Mouse (Mus musculus): ENCODE measurements around the gene Mrrf. TPM values are rescaled to one million over a fixed set of nuclear protein-coding genes. Genes with fewer than 3 reads are reported as not detected.

Gene Mrrf
- 17.2 and 18.3 TPM in 2 replicates for polyA plus RNA-seq (2015; fragmentation: Nextera tagmentation; extraction: Ambion mirVana)

DNA sequence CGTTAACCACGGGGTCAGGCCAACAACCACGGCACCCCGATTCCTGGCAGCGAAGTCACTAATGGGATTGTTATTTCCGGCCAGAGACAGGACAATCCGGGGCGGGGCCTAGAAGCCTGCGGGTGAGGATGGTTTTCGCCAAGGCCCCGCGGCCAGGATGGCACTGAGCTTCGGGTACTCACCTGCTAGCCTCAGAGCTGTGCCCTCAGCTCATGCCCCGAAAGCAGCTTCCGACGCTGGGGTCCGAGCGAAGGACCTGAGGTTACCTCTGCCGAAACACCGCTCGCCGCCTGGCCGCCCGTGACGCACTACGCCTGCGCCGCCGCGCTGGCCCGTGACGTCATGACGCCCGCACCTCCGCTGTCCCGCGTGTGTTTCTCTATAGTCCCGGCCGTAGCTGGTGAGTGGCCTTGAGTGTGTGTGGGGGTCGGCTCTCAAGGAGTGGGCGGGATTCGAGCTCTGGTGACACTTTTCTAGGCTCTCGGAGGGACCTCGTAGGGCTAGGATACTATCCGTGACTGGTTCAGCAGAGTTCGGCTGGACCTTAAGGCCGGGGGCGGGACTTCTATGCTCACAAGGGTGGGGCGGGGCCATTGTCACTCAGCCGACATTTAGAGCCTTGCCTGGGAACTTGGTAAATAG, at the start of gene Mrrf, which contains the start of gene Rbm18:
Gene Mrrf (plus strand): TSS at position 90 of the 642 bp plus-strand sequence.
Gene Rbm18 (minus strand): TSS at position 474 of the 642 bp plus-strand sequence.
- ATAC-seq (ENCODE audit: insufficient read depth) = peak; percentile 94
- H3K4me2 ChIP-seq = peak within 1 kb of the TSS; percentile 80
- H3K9me3 ChIP-seq (replicated peaks) = no peaks in the 10 kb centered on the region
- peaks cover 23% of the 10 kb centered on the region for H3K4me1 ChIP-seq (replicated peaks)
- H3K9ac ChIP-seq = peak within 1 kb of the TSS; percentile 85
- H3K27me3 ChIP-seq = no peaks in the 10 kb centered on the region
- peaks cover 33% of the 10 kb centered on the region for H3K36me3 ChIP-seq (replicated peaks)
- peak within 1 kb of the TSS; percentile 85 for H3K27ac ChIP-seq (replicated peaks)
- under 1% methylated on average over 50 of the region's 50 CpGs for WGBS (ENCODE audit: insufficient replicate concordance)
- peak within 1 kb of the TSS; percentile 89 for H3K4me3 ChIP-seq (replicated peaks)

- 49% methylated on average over 3 of the region's 3 CpGs for WGBS (ENCODE audit: insufficient replicate concordance)
These were observed 47.0 kb upstream of the Mrrf start for GRCm38 (mm10) chr2:36089190-36089589.

GRCm38 (mm10) chr2:36090853-36091741, 45.1 kb upstream of the Mrrf start:
- peak overlapping the region; percentile 70 for H3K4me2 ChIP-seq
- WGBS (ENCODE audit: insufficient replicate concordance) = 1% methylated on average over 70 of the region's 70 CpGs
- H3K27me3 ChIP-seq = peaks cover 98% of the 10 kb centered on the region
- H3K9me3 ChIP-seq (replicated peaks) = no peaks in the 10 kb centered on the region
- H3K4me1 ChIP-seq (replicated peaks) = peaks cover 15% of the 10 kb centered on the region
- H3K4me3 ChIP-seq (replicated peaks) = peak overlapping the region; percentile 53
- ATAC-seq (ENCODE audit: insufficient read depth) = peak; percentile 77
- H3K9ac ChIP-seq = no peak overlapping the region
- no peak overlapping the region for H3K27ac ChIP-seq (replicated peaks)
- no peaks in the 10 kb centered on the region for H3K36me3 ChIP-seq (replicated peaks)

More at GRCm38 (mm10) chr2:36089190-36089589, 47.0 kb upstream of the Mrrf start:
- Histone ChIP-seq H3K4me2 (no peak overlapping the region), H3K27ac (replicated peaks) (no peak overlapping the region), H3K27me3 (peaks cover 80% of the 10 kb centered on the region), H3K9me3 (replicated peaks) (no peaks in the 10 kb centered on the region), H3K9ac (no peak overlapping the region), H3K4me1 (replicated peaks) (peaks cover 15% of the 10 kb centered on the region), H3K4me3 (replicated peaks) (no peak overlapping the region), H3K36me3 (replicated peaks) (no peaks in the 10 kb centered on the region)
- no peak for ATAC-seq (ENCODE audit: insufficient read depth)

DNA sequence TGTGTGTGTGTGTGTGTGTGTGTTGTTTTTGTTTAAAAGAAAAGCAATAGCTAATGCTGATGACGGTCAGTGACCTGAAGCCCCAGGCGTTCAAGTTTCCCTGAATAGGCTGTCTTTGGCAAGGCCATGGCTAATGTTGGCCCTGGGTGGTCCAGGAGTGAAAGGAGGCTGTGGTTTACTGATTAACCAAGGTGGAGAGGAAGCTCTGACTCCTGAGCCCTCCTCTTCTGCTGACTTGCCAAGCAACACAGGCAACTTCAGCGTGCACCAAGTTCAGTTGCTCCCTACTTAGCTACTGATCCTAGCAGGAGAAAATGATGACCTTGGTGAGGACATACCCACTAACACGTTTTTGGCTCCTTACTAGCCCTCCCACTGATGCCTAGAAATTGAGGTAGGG, 43.4 kb upstream of the Mrrf start:
- H3K36me3 ChIP-seq (replicated peaks) = no peaks in the 10 kb centered on the region
- no peaks in the 10 kb centered on the region for H3K9me3 ChIP-seq (replicated peaks)
- 11% methylated on average over 4 of the region's 4 CpGs for WGBS (ENCODE audit: insufficient replicate concordance)
- no peak overlapping the region for H3K9ac ChIP-seq
- no peak overlapping the region for H3K4me2 ChIP-seq
- H3K27ac ChIP-seq (replicated peaks) = no peak overlapping the region
- H3K4me1 ChIP-seq (replicated peaks) = peaks cover 15% of the 10 kb centered on the region
- ATAC-seq (ENCODE audit: insufficient read depth) = no peak
- peaks cover 98% of the 10 kb centered on the region for H3K27me3 ChIP-seq
- no peak overlapping the region for H3K4me3 ChIP-seq (replicated peaks)

- no peak overlapping the region for H3K9ac ChIP-seq
- H3K4me3 ChIP-seq (replicated peaks) = no peak overlapping the region
- no peak overlapping the region for H3K4me2 ChIP-seq
- whole genome bisulfite sequencing (ENCODE audit: insufficient replicate concordance) = 30% methylated on average over 7 of the region's 7 CpGs
- no peak overlapping the region for H3K27ac ChIP-seq (replicated peaks)
- ATAC-seq (ENCODE audit: insufficient read depth) = no peak
- no peaks in the 10 kb centered on the region for H3K9me3 ChIP-seq (replicated peaks)
- peaks cover 99% of the 10 kb centered on the region for H3K27me3 ChIP-seq
- no peaks in the 10 kb centered on the region for H3K36me3 ChIP-seq (replicated peaks)
- peaks cover 15% of the 10 kb centered on the region for H3K4me1 ChIP-seq (replicated peaks)
These were observed 42.9 kb upstream of the Mrrf start for GRCm38 (mm10) chr2:36093301-36093700.

DNA sequence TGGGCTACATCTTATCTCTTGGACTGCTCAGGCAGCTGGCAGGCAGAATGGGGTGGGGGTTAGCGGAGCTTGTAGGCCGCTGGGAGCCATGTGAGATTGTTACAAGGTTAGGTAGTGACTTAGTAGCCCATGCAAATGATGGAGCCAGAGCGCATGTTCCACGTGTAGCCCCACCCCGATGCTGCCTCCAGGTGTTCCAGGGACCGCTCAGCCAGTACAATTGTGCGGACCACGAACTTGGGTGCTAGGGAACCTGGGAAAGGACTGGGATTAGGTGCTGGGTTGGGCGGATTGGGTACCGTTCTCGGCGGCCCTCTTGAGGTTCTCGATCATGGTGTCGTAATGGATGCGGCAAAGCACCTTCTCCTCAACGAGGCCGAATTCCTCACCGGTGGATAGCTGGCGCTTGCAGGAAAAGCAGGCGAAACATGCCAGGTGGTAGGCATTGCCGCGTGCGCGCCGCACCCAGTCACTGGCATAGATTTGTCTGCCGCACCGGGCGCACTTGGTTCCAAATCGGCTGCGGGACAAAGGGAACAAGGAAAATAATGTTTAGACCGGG, 42.2 kb upstream of the Mrrf start:
- Histone ChIP-seq H3K36me3 (replicated peaks) (no peaks in the 10 kb centered on the region), H3K9me3 (replicated peaks) (no peaks in the 10 kb centered on the region), H3K4me3 (replicated peaks) (no peak overlapping the region), H3K4me1 (replicated peaks) (peaks cover 15% of the 10 kb centered on the region), H3K4me2 (no peak overlapping the region), H3K27ac (replicated peaks) (no peak overlapping the region), H3K27me3 (peaks cover 100% of the 10 kb centered on the region), H3K9ac (no peak overlapping the region)
- 8% methylated on average over 31 of the region's 31 CpGs for WGBS (ENCODE audit: insufficient replicate concordance)
- no peak for ATAC-seq (ENCODE audit: insufficient read depth)

DNA sequence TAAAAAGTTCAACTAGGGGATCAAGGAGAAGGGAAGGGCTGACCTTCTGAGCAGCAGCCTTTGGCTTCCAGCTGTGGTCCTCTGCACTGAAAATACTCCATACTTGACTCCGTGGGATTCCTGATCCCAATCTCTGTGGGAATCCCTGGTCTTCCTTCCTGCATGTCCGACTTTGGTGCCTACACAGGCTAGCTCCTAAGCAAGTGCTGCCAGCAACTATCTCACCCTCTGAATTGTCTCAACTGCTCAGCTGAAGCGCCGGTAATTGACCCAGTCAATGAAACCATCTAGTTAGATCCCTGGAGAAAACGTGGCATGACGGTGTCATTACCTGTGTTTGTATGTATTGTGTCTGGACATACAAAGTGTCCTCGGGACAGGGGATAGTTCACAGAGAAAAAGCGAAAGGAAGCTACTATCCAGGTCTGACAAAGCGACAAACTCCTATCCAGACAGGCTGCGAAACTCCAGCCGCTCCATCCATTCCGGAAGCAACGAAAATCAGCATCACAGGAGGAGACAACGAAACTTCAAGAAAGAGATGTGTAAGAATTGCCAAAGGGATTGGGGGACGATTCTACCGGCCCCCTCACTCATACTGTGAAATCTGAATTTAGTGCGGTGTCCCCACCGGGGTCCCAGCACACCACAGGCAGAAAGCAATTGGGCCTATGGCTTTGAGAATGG, 38.9 kb upstream of the Mrrf start:
- no peak overlapping the region for H3K4me3 ChIP-seq (replicated peaks)
- no peaks in the 10 kb centered on the region for H3K36me3 ChIP-seq (replicated peaks)
- H3K27ac ChIP-seq (replicated peaks) = no peak overlapping the region
- no peak overlapping the region for H3K9ac ChIP-seq
- H3K4me2 ChIP-seq = no peak overlapping the region
- peaks cover 100% of the 10 kb centered on the region for H3K27me3 ChIP-seq
- 7% methylated on average over 18 of the region's 18 CpGs for WGBS (ENCODE audit: insufficient replicate concordance)
- no peaks in the 10 kb centered on the region for H3K4me1 ChIP-seq (replicated peaks)
- ATAC-seq (ENCODE audit: insufficient read depth) = no peak
- no peaks in the 10 kb centered on the region for H3K9me3 ChIP-seq (replicated peaks)

- no peak overlapping the region for H3K27ac ChIP-seq (replicated peaks)
- peaks cover 100% of the 10 kb centered on the region for H3K27me3 ChIP-seq
- ATAC-seq (ENCODE audit: insufficient read depth) = no peak
- peaks cover 5% of the 10 kb centered on the region; the same call in 1 of the 2 replicates for H3K4me1 ChIP-seq (replicated peaks)
- H3K4me3 ChIP-seq (replicated peaks) = no peak overlapping the region
- H3K9ac ChIP-seq = no peak overlapping the region
- H3K4me2 ChIP-seq = no peak overlapping the region
- 11% methylated on average over 5 of the region's 5 CpGs for WGBS (ENCODE audit: insufficient replicate concordance)
- H3K9me3 ChIP-seq (replicated peaks) = no peaks in the 10 kb centered on the region
- no peaks in the 10 kb centered on the region for H3K36me3 ChIP-seq (replicated peaks)
These were observed 38.2 kb upstream of the Mrrf start for GRCm38 (mm10) chr2:36098021-36098420.

DNA sequence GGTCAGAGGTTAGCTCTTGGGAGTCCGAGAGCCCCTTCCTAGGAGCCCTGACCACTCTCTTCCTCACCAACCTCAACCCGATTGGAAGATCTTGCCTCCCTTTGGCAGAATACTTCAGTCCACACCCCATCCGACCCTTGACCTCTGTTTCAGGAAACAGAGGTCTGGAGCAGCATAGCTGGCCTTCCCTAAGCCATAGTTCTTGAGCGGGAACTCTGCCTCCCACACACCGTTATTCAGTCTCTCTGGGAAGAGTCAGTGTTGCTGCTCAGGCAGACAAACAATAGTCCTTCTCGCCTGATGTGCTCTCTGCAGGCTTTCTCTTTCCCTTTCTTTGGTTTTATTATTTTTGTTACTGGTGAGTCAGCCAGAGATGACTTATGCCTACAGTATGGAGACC, 36.5 kb upstream of the Mrrf start:
- H3K4me3 ChIP-seq (replicated peaks) = no peak overlapping the region
- no peak overlapping the region for H3K27ac ChIP-seq (replicated peaks)

DNA sequence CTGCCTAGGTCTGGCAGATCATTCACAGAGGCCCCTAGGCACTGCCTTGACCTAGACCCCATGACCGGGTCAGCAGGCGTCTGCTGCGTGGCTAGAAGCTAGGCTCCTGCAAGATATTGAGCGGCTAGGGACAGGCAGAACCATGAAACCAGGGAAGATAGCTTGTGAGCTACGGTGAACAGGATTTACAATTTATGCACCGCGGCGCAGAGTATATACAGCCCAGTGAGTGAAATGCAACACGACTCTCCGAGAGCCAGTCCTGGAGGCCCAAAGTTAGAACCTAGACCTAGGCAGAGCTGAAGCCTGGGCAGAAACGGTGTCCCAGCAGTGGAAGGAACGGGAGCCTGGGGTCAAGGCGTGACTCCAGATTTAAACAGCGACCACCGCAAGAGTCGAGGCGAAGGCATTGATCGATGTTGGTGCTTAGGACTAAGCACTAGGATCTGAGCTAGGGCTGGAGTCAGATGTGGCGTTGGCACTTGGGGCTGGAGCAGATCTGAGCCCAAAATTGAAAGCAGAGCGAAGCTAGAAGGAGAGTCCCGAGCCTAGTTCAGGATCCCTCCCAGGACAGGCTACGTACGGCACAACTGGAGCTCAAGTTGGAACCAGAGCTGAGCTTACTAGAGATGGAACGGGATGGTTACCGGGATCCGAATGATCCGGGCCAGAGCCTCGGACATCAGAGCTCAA, 34.2 kb upstream of the Mrrf start:
- ATAC-seq (ENCODE audit: insufficient read depth) = no peak
- no peak overlapping the region for H3K27ac ChIP-seq (replicated peaks)
- WGBS (ENCODE audit: insufficient replicate concordance) = 7% methylated on average over 28 of the region's 28 CpGs
- peaks cover 100% of the 10 kb centered on the region for H3K27me3 ChIP-seq
- H3K9me3 ChIP-seq (replicated peaks) = no peaks in the 10 kb centered on the region
- no peak overlapping the region for H3K4me3 ChIP-seq (replicated peaks)
- no peaks in the 10 kb centered on the region for H3K36me3 ChIP-seq (replicated peaks)
- H3K9ac ChIP-seq = no peak overlapping the region
- H3K4me1 ChIP-seq (replicated peaks) = peaks cover 22% of the 10 kb centered on the region
- H3K4me2 ChIP-seq = no peak overlapping the region

More for the DNA sequence above, 36.5 kb upstream of the Mrrf start:
- no peak for ATAC-seq (ENCODE audit: insufficient read depth)
- WGBS (ENCODE audit: insufficient replicate concordance) = 22% methylated on average over 6 of the region's 6 CpGs
- H3K4me2 ChIP-seq = no peak overlapping the region
- no peaks in the 10 kb centered on the region for H3K36me3 ChIP-seq (replicated peaks)
- no peak overlapping the region for H3K9ac ChIP-seq
- H3K27me3 ChIP-seq = peaks cover 100% of the 10 kb centered on the region
- H3K9me3 ChIP-seq (replicated peaks) = no peaks in the 10 kb centered on the region
- peaks cover 16% of the 10 kb centered on the region for H3K4me1 ChIP-seq (replicated peaks)

Measured in liver, embryonic 15.5 days (tissue).